Mouse (Mus musculus): ENCODE data around the gene Nfix. TPM values are rescaled to one million over a fixed set of nuclear protein-coding genes. Genes with fewer than 3 reads are reported as not detected.

The Nfix gene
- total RNA-seq, 4 experiments from 2014 or later: 288 to 356 (median 295) TPM

DNA sequence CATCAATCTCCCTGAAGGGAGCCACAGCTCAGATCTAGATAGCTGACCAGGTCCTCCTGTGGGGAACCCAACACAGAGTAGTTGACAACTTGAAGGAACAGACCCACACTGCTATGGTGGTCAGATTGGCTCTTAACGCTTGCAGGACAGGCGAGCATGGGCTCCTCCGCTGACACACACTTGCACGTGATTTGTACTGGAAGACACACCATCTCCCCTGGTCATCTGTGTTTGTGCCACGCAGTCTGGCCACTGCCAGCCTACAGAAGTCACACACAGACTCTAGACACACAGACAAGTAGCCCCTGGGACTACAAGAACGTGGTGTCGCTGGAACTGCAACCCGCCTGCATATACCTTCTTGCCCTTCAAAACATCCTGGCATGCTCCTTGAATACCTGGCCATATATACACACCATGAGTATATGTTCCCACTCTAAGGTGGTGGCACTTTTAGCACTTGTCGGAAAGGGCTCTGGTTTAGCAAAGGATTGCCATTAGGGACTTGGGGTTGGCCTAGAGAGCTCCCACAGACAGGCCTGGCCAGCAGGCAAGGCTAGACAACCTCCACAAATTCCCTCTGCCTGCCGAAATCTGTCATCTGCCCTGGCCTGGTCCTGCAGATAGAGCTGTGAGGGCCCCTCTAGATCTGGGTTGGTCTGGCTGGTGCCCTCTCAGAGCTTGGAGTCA is 1.6 kb downstream of the Nfix start:
- DNase-seq (ENCODE audit: low spot score): no peak

DNA sequence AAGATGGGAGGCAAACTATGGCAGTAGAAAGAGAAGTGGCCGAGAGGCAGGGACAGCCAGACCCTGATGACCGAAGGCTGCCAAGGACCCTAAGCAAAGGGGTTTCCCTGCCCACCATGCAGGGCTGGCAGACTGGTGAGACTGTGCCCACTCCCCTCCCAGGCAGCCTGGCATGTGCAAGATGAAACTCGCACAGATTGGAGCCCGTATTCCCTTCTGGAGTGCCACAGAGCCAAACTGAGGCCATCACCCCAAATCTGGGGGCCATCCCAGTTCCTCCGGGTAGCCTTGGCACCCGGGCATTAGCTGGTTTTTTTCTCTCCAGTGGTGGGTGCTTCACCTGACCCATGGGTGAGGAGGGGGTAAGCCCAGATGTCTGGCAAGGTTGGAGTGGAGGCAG is 2.2 kb downstream of the Nfix start:
- no peak for DNase-seq (ENCODE audit: low spot score)

DNA sequence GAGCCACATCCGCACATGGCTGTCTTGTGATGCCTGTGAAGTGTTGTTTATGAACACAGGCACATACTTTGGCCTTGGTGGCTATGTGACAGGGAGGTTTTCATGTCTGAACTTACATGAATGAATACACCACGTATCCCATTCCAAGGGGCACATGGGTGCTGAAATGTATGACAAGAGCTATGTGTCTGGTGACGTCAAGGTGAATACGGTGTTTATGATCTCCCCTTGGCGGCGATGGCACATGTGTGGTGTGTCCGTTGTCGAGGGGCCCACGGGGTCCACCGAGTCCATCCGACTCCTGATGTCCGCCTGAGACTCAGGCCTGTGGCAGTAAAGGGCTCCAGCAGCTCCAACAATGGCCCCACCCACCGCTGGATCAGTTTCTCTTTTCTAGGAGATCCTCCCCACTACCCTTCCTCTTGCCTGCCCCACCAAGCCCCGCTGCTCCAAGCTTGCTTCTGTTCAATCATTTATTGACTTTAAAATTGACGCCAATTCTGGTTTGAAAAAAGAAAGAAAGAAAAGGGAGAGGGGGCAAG is 2.8 kb downstream of the Nfix start:
- no peak for DNase-seq (ENCODE audit: low spot score)

DNA sequence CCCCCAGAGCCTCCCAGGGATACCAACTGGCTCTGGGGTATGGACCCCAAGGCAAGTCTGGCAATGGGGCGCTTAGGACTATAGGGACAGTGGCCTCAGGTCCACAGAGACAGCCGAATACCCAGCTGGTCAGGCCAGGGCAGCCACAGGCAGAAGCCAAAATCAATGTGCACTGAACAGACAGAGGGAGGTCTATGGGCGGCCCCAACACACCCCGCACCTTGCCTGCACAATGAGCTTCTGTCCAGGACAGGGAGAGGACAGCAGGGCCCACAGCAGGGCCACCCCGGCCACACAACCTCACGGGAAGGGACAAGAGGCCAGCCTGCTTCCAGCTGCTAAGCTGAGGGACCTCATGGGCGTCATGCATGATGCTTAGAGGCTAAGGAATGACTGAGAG is 5.7 kb downstream of the Nfix start:
- DNase-seq (ENCODE audit: low spot score): no peak

DNA sequence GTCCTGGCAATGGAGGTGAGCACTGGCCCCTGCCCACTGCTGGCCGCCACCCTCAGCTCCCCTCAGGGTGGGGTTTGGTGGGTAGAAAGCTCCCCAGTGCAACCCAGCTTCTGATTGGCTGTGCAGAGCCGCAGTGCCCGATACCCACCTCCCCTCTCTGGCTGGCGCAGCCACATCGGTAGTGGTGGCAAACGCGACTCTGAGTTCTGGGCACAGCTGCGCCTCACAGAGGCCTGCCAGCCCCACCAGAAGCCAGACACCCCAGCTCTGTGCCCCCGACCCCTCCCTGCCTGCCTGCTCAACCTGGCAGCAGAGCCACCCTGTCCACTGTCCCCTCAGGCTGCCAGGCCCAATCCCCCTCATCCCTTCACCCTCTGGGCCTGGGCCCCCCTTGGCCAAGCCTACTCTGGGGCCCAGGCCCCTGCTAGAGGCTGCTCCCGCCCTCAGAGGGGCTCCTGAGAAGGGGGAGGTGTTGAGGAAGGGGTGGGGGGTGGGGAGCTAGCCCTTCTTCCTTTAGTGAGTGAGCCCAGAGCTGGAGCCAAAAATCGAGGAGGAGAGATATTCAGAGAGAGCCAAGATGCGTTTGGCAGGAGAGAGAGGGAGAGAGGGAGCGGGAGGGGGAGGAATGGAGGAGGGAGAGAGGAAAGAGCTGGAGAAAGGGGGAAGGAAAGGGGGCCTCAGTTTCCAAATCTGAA is 6.2 kb downstream of the Nfix start:
- DNase-seq (ENCODE audit: low spot score): no peak

DNA sequence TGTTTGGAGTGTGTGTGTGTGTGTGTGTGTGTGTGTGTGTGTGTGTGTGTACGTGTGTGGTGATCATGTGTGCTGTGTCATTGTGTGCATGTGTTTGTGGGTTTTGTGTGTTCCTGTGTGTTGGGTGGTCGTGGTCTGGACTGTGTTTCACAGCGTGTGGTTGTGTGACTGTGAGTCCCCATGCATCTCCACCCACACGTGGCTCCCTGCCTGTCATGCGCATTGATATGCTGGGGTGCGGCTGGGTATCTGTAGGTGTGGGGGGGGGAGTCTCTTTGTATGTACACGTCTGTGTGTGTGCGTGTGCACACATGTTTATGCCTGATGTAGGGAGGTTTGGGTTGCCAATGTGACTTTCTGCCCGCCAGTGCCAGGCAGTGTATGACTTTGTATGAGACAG is 7.0 kb downstream of the Nfix start:
- DNase-seq (ENCODE audit: low spot score): no peak

DNA sequence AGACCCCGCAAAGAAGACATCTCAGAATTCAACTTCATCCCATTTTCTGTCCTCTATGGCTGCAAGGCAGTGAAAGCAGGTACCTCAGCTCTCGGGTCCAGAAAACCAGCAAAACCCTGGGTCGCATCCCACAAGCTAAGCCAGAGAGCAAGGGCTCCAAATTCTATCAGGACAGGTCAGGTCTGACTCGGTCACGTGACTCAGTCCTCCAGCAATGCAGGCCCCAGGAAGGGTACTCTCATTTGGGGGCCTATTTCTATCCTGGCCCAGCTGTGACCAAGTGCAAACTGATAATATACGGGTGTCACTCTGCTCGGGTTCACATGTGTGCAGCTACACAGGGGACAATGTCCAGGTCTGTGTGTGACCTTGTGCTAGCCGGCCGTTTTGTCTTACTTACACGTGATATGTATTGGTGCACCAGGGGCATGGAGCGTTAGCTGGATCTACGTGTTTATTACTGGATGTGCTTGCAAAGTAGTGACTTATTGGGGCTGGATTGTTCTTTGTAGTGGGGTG is 7.7 kb downstream of the Nfix start:
- DNase-seq (ENCODE audit: low spot score): no peak

DNA sequence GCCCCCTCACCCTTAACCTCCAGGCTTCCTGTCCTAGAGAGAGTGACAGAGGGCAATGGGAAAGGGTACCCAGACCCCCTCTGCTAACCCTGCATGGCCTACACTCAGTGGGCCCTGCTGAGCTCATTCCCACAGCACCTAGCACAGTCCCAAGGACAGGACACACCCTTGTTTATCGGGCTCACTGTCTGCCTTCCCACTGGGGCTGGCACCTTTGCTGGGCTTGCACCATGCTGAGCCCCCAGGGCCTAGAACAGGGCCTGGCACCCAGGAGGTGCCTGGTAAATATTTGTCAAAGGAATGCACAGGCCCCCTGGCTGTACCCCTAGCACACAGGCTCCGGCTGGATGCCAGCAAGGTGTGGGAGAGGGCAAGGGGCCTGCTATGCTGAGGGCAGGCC is 9.6 kb downstream of the Nfix start:
- DNase-seq (ENCODE audit: low spot score): no peak

DNA sequence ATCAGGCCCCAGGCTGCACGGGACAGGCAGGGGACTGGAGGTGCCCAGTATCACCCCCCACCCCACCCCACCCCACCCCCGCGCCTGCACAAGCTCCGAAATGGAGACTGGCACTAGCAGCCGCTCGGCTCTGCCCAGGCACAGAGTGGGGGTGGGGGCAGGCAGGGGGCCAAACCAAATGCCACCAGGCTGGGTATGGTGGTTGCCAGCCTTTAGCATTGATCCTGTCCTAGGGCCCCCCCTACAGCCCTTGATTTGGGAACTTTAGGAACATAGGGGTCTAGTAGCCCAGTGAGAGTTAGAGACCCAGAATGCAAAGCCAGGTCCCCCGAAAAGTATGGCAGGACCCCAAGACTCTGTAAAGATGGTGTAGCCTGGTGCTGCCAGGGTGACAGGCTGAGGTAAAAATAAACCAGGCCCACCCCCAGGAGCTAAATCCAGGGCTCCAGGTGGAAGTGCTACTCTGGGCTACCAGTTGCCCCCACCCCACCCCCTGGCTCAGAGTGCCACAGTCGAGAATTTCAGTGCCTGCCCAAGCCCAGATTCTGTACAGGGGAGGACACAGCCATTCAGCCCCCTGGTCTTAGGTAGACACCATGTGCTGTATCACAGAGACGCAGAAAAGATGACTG is 10.2 kb downstream of the Nfix start:
- DNase-seq (ENCODE audit: low spot score): no peak

DNA sequence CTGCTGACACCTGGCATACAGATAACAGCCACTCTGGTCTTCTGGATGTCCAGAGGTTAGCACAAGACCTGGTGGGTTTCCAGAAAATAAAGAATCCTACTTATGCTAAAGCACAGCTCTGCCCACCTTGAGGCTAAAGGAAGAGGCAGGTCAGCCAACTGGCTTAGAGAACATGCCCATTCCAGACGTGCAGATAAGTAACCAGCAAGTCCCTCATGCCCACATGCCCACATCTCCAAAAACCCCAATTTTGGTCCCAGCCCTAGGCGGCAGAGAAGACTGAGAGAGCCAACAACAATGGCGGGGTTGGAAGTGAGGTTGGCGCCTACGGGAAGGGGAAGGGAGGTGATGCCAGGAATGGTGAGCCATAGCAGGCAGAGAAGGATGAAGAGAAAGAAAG is 10.8 kb downstream of the Nfix start:
- no peak for DNase-seq (ENCODE audit: low spot score)

DNA sequence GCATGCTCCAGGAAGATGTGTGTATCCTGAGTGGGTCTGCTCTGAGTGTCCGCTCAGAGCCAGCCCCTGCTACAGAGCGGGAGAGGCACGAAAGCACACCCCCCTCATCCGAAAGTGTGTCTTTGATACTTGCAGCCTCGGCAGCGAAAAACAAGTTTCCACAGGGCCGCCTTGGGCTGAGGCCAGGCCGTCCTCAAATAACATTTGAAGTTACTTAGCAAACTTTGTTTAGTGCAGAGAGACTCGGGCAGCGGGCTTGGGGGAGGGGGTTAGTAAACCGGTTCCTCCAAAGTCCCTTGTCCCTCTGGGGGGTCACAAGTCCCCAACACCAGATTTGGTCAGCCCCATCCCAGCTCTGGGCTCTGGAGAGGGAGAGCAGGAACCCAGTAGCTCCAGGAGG is 11.2 kb downstream of the Nfix start:
- DNase-seq (ENCODE audit: low spot score): peak; percentile 74

DNA sequence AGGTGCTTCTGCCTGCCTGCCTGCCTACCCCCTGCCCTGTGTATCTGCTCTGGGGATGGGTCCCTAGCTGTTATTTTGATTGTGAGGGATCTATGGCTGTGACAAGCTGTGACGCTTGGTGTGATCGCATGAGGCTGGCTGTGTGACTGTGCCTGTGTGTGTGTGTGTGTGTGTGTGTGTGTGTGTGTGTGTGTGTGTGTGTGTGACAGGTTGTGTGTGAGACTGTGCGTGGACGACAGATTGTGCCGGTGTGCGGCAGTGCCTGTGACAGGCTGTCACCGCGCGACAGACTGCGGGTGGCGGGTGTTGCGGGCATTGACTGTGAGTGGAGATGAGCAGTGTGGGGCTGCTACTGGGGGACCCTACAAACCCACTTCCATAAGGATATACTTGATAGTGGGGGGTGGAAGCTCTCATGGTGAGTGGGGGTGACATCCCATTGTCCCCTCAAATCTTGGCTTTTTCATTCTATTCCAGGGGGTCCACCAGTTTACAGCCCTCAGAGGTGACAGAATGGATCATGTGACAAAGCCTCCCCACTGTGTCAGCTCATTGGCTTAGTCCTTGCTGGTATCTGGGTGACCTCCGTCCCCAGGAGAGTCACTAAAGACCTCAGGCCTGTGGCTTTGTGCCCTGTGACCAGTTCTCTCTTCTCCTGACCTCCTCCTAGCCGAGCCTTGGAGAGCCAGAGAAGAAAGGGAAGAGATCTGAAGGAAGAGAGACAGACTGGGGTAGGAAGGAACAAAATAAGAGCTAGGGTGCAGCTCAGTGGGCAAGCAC is 12.4 kb downstream of the Nfix start:
- no peak for DNase-seq (ENCODE audit: low spot score)

DNA sequence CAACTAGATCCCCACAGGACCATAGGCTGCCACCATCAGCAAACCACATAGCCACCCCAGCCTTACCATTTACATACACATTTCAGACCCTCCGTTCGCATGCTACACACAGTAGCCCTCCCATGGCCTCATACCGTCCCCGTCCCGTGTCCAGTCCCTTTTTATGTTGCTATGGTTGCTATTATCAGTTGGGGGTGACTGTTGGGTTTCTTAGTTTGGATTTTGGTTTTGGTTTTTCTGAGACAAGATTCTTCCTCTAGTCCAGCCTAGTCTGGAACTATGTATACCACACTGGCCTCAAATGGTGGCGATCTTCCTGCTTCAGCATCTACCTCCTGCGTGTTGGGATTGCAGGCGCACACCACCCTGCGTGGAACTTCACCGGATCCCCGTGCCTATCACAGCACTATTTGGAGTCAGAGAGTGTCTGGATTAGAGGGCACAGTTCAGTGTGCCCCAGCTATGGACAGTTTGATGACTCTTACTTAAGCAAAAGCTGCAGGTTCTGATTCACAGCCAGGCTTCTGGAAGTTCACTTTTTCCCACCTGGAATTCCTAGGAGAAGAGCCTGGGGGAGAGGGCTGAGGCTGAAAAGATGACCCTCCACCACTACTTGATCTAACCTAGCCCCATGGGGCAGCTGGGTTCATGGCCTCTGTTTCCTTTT is 13.2 kb downstream of the Nfix start:
- no peak for DNase-seq (ENCODE audit: low spot score)

DNA sequence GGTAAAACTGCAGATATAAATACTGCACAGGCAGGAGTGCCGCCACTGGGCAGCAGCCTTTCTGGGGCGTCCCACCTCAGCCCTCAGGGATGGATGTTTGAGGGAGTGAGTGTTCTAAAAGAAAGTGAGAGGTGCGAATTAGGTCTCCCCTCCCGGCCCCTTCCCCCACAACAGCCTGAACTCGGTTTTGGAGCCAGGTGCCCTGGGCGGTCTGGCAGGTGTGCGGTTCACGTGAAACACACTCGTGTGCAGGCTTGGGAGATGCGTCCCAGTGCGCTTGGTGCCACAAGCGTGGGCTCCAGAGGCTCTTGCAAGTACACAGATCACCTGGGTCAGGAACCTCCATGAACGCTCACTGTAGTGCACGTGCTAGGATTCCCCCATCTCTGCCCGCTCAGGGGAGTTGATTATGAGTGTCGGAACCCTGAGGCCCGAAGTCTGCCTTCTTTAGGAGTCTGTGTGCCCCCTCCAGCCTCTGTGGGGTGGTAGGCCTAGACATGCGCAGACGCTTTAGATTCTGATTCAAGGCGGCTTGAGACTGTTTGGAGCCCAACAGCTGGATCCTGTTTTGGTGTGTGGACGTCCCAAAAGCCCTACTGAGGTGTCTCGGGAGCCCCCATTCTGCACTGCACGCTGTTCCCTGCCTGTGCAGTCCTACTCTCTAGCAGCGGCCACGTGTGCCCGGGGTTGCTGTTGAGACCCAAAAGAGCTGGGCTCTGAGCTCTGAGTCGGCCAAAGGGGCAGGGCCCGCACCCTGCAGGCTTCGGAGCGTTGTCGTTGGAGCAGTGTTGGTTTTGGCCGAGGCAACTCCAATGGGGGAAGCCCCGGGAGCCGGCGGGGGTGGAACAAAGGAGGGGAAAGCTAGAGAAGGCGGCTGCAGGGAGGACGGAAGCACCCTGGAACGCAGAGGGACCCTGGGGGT is 14.1 kb downstream of the Nfix start:
- DNase-seq (ENCODE audit: low spot score): peak; percentile 74

DNA sequence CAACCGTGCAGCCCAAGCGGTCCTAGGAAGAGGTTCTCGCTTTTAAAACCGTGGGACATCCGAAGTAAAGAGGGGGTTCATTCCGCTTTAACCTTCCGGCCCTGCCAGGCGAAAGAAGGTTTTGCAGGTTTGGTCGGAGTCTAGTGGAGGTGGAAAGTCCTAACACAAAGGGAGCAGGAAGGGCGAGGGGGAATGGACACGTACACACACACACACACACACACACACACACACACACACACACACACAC is 14.7 kb downstream of the Nfix start:
- DNase-seq (ENCODE audit: low spot score): no peak

DNA sequence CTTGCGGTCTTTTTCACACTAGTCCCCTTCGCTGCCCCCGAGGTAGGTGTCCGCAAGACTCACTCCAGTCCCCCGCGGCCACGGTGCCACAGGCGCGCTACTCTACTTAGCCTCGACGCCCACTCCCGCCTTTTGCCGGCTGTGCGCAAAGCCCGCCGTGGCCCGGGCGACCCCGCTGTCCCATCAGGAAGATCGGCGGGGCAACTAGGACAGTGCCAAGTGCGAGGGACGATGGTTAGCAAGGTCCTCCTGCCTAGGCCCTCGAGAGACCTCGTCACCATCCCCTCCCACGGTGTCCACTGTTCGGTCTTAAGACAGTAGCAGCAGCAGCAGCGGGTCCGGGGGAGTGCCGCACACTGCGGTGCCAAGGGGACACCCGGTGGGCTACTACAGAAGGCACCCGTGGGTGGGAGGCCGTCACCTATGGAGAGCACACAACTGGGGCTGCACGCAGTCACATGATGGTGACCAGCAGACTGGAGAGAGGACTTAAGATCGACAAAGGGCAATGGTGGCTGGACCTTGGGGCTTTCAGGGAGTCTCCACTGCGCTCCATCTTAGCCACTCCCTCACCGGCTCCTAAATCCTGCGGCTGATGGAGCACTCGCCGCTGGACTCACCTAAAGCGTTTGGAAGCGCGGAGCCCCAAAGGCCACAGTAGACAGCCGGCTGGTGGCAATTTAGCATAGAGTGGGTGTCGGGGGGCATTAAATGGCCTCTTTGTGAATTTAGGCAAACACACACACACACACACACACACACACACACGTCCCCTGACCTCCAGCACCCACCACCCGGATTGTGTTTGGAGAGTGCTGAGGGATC is 15.3 kb downstream of the Nfix start:
- DNase-seq (ENCODE audit: low spot score): no peak

DNA sequence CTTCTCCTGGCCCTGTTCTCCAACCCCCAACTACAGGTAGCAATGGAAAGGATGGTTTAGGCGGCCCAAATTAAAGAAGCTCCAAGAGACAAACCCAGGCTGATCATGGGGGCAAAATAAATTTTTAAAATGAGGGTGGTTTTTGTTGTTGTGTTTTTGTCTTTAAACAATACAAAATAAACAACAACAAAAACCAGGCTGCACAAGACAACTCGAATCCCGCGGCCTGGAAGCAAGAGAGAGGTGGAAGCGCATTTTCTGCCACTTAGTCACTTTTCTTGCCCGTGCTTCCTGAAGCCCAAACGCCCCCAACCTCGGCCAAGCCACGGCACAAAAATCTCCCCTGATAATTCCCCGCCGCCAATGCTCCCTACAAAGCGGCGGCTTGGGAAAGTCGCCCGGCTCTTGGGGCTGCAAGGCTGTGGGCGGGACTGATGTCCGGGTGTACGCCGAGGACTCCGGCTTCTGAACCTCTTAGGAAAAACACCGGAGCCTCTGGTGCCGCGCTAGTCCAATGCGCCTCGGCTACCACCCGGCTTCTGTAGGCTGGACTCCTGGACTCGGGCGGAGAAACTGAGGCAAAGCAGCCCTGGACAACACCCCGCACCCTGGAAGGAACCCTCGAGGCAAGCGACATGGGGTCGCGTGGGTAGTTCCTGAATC is 16.1 kb downstream of the Nfix start:
- DNase-seq (ENCODE audit: low spot score): no peak

DNA sequence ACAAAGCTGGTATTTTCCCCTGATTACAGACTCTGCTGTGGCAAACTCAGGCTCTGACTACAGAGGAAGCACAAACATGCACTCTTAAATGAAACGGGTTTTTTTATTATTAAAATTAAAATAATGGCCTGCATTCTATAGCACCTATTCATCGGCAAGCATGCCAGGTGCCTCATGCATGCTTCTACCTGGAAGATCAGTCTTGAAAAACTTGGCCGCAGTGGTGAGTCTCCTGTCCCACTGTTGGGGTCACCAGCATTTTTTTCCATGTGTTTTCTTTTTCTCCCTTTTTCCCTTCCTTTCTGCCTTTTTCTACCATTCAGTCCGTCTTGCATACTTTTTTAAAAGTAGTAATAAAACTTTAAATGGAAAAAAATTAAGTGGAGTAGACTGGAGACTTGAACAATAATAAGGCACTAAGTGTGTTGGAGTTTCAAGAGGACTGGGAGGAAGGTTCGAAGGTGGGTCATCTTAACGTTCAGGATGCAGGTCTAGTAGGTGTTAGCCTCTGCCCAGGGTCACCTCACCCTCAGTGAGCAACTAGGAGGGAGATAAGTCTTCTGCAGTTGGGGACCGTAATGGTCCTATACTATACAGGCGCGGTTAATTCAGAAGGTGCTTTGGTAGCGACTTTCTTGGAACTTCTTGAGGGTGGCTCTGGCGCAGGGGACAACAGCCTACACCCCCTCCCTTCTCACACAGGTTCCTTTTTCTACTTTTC is 16.8 kb downstream of the Nfix start:
- no peak for DNase-seq (ENCODE audit: low spot score)
